Mouse (Mus musculus) left cerebral cortex, adult 2 months (tissue): Measurements from ENCODE around the gene Mt2. TPM values are rescaled to one million over a fixed set of nuclear protein-coding genes. Genes with fewer than 3 reads are reported as not detected.

Experiments used
- DNase-seq, 2 experiments: peaks; one replicate each; pipeline ENCODE4 v3.0.0; 2021 to 2022; ENCODE audit warnings: low spot score in 2 of 2, mixed read lengths in 1 of 2; ENCODE audit errors: extremely low spot score in 1 of 2
- H3K27ac ChIP-seq: fragments of 200-600 bp; 2 replicates; pipeline ENCODE4 v1.8.1; 2022
- H3K4me3 ChIP-seq: fragments of 200-600 bp; 2 replicates; pipeline ENCODE4 v1.8.1; 2022
- CTCF ChIP-seq: fragments of 200-600 bp; IDR thresholded peaks from 2 replicates; pipeline ENCODE4 v1.8.1; 2022; ENCODE audit warnings: antibody characterized with exemption, mild to moderate bottlenecking, moderate library complexity
- intact Hi-C: fragments of 180-260 bp; cut with DNase I; formaldehyde crosslinking; loops from one replicate; pipeline ENCODE4 v1.15.1; 2025
- total RNA-seq, 2 experiments: library from RNA; stranded (reverse); gene quantifications; 2 replicates each; pipeline ENCODE4 v1.2.3; 2021

The Mt2 gene
- total RNA-seq, 2 experiments from 2014 or later: 384 to 423 TPM

DNA sequence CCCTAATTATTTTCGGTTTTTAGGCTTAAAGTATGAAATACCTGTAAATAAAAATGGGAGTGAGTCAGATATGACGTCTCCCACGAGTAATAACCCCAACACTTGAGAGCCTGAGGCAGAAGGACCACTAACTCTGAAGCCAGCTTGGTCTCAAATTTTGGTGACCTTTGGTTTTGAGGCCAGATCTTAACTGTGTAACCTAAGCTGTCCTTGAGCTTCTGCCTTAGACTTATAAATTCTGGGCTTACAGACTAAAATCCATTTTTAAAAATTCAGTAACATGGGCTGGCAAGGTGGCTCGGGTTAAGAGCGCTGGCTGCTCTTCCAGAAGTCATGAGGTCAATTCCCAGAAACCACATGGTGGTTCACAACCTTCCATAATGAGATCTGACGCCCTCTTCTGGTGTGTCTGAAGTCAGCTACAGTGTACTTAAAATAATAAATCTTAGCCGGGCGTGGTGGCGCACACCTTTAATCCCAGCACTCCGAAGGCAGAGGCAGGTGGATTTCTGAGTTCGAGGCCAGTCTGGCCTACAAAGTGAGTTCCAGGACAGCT is 1.5 kb downstream of the Mt2 start:
- no peak overlapping the region for H3K27ac ChIP-seq
- intact Hi-C loops: no loop called here
- TF ChIP-seq CTCF: peak; percentile 14
- DNase-seq: no peak
- no peak overlapping the region for H3K4me3 ChIP-seq

DNA sequence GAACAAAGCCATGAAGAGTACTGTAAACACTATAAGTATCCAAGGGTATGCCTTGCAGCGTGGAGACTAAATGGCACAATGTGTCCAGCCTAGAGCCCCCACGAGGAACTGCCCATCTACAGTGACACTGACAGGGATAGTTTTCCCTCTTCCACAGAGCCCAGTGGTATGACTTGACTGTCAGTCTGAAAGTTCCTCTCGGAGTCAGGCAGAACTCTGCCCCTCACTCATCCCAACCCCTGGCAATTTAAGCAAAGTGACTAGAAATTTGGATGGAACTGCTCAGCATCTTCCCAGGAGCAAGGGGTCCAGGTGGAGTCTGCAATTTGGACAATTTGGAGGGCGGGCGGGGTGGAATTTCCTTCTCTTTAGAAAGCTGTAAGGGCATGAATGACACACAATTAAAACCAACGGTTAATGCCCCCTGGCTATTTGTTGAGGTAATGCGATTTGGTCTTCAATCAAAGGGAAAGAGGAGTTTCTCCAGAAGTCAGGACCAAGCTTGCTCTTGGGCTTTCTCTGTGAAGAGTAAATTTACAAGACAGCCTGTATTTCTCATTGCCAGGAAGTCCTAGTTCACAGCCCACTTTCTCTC is 2.3 kb downstream of the Mt2 start:
- Histone ChIP-seq H3K4me3 (no peak overlapping the region), H3K27ac (no peak overlapping the region)
- intact Hi-C loops: no loop called here
- DNase-seq: no peak
- peak; percentile 23 for TF ChIP-seq CTCF

DNA sequence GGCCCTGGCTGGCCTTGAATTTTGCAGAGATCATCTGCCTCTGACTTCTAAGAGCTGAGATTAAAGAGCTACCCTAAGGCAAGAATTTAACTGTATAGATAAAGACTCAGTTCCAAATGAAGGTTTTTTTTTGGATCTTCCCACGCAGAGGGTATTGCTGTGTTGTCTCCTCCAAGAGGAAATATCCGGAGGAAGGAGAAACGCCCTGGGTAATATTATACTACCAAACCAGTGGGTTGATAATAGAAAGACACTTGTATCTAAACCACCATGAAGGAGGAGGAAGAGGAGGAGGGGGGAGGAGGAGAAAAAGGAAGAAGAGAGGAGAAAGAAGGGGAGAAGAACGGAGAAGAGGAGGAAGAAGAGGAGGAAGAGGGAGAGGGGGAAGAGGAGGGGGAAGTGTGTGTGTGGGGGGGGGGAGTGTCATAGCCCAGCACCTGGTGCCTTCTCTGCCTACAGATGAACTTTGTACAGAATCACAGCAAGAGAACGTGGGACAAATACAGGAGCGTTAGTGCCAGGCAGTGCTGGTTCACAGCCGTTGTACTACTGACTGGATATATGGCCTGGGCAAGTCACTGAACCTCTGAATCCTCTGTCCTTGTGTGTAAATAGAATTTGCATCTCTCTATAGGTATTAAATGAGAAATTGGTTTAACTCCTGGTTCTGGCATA is 5.4 kb downstream of the Mt2 start:
- no peak overlapping the region for H3K27ac ChIP-seq
- DNase-seq: no peak
- TF ChIP-seq CTCF: no peak
- intact Hi-C loops: no loop called here
- H3K4me3 ChIP-seq: no peak overlapping the region

DNA sequence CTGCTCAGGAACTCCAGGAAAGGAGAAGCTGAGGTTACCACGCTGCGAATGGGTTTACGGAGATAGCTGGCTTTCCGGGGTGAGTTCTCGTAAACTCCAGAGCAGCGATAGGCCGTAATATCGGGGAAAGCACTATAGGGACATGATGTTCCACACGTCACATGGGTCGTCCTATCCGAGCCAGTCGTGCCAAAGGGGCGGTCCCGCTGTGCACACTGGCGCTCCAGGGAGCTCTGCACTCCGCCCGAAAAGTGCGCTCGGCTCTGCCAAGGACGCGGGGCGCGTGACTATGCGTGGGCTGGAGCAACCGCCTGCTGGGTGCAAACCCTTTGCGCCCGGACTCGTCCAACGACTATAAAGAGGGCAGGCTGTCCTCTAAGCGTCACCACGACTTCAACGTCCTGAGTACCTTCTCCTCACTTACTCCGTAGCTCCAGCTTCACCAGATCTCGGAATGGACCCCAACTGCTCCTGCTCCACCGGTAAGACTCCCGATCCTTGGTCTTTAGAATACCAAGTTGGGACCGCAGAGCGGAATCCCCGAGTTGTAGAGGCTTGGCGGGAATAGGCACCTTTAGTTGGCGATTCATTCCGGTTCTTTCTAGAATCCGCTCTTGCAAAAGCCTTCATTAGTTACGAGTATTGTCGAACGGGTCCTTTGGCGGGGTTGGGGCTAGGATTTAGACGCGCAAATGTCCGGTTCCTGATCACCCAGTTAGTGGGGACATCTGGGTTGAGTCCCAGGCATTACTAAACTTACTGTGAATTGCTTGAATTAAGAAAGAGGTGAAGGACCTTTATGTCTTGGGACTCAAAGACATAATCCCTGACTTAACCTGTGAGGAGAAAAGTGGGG is 6.6 kb downstream of the Mt2 start, which contains the start of gene Mt1:
Gene Mt1, plus strand, starts transcription at position 226 of the 856 bp plus-strand sequence.
- DNase-seq: peak; percentile 88
- intact Hi-C loops: no loop called here
- Histone ChIP-seq H3K4me3 (peak within 1 kb of the TSS; percentile 62), H3K27ac (peak within 1 kb of the TSS; percentile 95)
- TF ChIP-seq CTCF: no peak

DNA sequence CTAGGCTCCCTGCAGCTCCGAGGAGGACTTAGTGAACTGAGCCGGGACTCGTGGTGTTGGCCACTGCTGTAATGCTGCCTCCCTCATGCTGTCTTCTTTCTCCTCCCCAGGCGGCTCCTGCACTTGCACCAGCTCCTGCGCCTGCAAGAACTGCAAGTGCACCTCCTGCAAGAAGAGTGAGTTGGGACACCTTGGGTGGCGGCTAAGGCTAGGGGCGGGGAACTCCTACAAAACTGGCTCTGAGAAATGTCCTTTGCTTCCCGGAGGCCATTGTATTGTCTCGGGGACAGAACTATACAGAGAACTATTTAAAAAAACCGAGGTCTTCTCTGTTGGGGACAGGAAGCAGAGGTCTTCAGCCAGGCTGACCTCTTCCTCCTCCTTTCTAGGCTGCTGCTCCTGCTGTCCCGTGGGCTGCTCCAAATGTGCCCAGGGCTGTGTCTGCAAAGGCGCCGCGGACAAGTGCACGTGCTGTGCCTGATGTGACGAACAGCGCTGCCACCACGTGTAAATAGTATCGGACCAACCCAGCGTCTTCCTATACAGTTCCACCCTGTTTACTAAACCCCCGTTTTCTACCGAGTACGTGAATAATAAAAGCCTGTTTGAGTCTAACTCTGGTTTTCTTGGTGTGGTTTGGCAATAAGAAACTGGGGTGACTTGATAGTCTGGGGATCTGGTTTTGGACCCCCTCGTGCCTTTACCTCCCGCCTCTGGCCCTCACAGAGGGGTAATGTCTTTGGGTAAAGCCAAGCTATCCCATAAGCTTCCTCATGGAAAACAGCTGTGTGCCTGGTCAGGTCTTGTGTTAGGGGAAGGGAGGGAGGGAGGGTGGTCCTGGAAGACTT is 7.5 kb downstream of the Mt2 start:
- TF ChIP-seq CTCF: no peak
- H3K4me3 ChIP-seq: peak overlapping the region; percentile 62
- DNase-seq: no peak
- intact Hi-C loops: no loop called here
- H3K27ac ChIP-seq: peak overlapping the region; percentile 95

DNA sequence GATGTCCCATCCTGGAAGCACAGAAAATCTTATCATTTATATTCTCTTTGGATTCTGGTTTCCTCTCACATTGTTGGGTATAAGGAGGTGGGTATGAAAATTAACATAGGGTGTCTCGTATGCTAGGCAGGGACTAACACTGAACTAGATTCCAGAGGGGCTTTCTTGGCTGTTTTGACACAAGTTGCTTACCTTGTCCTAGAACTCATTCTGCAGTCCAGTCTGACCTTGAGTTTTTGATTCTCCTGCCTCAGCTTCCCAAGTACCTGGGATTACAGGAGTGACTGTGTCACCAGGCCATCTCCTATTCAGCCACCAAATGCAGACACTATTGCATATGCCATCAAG is 8.1 kb downstream of the Mt2 start:
- intact Hi-C loops: no loop called here
- DNase-seq: no peak
- Histone ChIP-seq H3K4me3 (peak overlapping the region; percentile 62), H3K27ac (no peak overlapping the region; the same call in 1 of the 2 replicates)
- TF ChIP-seq CTCF: no peak

DNA sequence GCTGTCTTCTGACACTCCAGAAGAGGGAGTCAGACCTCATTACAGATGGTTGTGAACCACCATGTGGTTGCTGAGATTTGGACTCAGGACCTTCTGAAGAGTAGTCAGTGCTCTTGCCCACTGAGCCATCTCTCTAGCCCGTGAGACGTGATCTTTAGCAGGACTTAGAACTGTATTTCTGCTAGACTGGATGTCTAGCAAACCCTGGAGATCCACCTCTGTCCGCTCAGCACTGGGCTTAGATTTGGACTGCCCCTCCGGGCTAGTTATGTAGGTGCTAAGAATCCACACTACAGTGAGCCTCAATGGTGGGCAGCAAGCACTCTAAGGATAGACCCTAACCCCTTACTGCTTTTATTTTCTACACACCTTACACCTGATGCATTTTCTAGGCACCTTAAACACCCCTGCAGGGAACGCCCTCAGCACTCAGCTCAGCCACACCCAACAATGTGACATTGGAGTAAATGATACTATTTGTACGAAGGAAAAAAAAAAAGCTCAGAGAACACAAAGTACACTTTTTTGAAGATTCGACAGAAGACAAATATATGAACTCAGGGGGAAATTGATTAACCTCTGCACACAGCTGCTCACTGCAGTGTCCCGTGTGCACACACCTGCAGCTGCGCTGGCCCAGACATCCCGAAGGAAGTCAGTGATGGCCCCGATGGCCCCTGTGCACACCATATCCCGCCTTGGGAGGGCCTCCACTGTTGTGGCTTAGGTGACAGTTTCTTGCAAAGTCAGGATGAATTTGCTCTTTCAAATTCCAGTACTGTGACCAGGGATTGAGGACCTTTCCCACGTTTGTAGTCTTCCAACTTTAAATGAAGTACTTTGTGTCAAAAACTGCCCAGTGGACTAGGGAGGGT is 9.8 kb downstream of the Mt2 start:
- intact Hi-C loops: loop anchor here (2.0 kb wide), 1 partner anchor 15 kb away; no protein-coding TSS in a partner anchor
- TF ChIP-seq CTCF: no peak
- Histone ChIP-seq H3K4me3 (peak overlapping the region; percentile 23; the same call in 1 of the 2 replicates), H3K27ac (peak overlapping the region; percentile 11; the same call in 1 of the 2 replicates)
- no peak for DNase-seq

DNA sequence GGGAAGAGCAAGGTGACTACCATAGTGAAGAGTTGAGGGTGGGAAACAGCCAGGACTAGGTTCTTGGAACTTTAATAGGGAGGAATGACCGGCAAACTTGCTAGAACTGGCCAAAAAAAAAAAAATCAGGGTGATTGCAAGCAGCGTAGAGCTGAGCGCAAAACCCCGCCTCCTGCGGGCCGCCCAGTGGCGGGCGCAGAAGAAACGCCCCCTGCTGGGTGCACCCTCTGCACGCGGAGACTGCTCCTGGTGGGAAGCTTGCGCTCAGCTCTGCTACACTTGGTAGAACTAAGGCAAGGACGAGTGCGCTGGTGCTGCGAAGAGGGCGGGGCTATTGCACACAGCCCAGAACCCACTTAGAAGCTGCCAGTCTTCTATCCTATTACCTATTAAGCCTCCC is 10.7 kb downstream of the Mt2 start:
- DNase-seq: peak; percentile 66 to 80
- TF ChIP-seq CTCF: peak; percentile 64
- intact Hi-C loops: loop anchor here (2.0 kb wide), 1 partner anchor 16 kb away; no protein-coding TSS in a partner anchor
- H3K4me3 ChIP-seq: peak overlapping the region; percentile 23
- peak overlapping the region; percentile 47 for H3K27ac ChIP-seq

DNA sequence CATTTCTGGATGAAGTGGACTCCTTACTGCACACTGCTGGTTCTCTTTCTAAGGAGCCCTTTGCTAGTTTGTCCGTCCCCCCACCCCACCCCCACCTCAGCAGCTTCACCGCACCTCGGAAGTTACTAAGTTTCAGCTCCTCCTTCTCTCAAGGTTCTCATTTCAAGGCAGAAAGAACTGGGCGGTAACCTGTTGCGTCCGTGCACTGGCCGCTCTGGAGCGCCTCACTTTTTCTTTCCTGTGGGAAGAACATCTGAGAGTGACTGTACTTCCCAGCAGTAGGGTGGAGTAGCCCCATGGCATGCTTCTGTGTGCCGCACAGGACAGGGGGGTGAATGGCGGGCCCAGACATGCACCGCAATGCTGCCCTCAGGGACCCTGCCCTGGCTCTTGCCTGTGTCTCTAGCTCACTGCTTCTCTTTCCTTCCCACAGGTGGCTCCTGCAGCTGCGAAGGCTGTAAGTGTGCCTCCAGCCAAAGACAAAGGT is 11.9 kb downstream of the Mt2 start:
- no peak for DNase-seq
- H3K27ac ChIP-seq: no peak overlapping the region
- intact Hi-C loops: no loop called here
- H3K4me3 ChIP-seq: no peak overlapping the region
- no peak for TF ChIP-seq CTCF

DNA sequence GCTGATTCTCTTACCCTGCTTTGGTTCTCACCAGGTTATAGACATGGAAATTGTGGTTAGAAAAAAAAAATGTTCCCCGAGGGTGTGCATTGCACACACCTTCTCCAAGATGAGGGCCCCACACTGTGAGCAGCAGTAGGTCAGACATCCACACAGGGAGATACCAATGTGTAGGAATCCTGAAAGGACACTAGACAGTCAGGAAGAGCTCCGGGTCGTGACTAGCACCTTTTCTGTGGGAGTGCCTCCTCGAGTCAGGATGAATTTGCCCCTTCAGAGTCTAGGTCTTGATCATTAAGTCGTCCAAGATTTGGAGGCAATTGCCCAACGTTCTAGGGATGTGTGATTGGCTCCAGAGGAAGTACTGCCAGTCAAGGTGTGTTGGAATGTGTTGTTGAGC is 13.3 kb downstream of the Mt2 start:
- no peak overlapping the region for H3K4me3 ChIP-seq
- no peak for DNase-seq
- H3K27ac ChIP-seq: no peak overlapping the region
- no peak for TF ChIP-seq CTCF
- intact Hi-C loops: no loop called here
